Mouse (Mus musculus): ENCODE measurements around the gene Exoc6b. TPM values are rescaled to one million over a fixed set of nuclear protein-coding genes. Genes with fewer than 3 reads are reported as not detected.
"Not testable (repeated sequence)": the region's sequence is repeated elsewhere in the genome, so short reads cannot be mapped to it uniquely, and the experiment has no call there.

The Exoc6b gene
- polyA plus RNA-seq (2015; fragmentation: Nextera tagmentation; extraction: Ambion mirVana) = 7.8 and 8.5 TPM in 2 replicates

DNA sequence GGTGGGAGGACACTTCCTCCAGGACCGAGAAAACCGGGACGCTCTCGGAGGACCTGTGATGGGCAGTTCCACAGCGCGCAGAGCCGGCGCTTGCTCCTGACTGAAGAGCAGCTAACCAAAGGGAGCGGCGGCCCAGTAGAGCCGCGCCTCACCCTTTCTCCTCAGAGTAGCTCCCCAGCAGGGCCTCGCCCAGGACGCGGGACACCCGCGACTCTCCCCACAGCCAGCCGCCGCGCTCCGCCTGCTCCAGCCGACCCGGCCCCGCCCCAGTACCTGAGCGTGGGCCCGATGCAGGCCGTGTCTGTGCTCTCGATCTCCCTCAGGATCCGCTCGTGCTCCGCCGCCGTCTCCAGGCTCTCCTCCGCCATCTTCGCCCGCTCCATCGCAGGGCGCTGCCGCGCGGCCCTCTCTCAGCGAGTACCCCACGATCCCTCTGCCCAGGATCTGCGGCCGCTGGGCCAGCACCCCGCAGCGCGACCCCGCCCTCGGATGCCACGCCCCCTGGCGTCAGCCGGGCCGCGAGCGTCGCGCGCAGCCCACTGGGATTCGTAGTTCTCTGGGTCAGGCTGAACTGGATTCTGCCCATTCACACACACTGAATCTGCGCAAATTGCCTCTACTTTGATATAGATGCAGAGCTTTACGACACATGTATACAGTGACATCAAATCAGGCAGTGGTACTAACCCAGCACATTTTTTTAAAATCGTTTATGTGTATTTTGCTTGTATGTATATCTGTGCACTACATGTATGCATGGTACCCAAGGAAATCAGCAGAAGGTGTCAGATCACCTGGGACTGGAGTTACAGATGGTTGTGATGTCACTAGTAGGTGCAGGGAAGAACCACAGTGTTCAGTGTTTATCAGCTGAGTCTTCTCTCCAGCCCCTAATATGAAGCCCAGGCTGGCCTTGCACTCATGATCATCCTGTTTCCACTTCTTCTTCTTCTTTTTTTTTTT lies at the start of gene Exoc6b:
Gene Exoc6b, minus strand, starts transcription at position 491 of the 963 bp plus-strand sequence.
- DNase-seq (ENCODE audit: low spot score) = peak; percentile 74

DNA sequence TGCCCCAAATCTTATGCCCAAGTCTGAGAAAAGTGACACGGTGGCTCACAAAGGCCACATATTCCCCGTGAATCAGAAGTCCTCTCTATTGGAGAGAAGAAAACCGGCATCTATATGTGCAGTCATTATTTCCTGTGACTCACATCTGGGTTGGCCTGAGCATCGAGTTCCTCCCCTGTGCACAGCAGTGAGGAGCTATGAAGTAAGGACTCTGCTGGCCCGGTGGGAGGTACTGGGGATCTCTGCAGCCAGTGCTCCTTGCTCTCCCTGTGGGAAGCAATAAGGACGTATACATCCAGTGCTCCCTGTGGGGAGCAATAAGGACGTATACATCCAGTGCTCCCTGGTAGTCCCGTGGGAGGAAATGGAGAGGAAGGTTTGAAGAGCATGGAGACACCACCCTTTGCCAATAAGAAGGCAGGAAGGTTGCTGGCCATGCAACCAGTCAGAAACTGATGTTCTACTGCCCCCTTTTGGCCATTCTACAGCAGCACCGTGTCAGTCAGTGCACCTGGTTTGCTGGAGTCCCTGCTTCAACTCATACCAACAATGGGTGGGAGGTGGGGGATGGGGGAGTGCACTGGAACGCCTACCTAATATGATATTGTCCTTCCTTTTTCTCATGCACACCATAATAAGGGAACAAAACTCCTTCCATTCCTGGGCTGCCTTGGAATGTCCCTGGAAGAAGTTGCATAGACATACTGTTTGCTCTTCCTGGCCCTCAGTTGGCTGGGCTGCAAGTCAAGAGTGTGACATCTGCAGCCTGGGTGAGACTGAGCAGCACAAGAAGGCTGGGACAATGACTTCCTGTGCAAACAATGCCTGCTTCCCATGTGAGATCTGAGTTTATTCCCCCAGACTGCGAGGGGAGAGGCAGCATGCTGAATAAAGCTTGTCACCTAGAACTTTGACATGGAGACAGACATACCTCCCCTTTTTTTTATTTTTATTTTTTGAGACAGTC lies 48.5 kb upstream of the Exoc6b start:
- DNase-seq (ENCODE audit: low spot score) = peak; percentile 72

DNA sequence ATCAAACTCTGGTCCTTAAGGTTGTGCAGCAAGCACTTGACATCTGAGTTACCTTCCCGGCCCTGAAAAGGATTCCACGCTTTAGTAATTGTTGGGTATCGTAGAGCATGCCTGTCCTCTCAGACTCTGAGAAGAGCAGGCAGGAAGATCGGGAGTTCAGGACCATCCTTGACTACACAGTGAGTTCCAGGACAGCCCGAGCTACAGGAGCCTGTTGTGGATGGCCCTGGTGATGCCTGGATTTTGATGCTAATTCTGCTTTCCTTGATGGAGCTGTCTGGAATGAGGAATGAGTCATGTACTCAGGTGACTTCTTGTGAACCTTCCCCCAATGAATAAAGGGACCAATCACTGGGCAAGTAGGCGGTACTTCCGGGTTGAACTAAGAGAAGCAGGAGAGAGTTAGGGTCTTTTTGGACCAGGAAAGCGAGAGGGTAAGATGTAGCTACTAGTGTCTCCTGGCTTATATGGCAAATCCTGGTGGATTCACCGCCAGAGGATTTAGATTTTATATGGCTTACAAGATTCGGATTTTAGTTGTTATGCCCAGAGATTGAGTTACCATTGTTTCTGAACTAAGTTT lies 35.8 kb upstream of the Exoc6b start:
- DNase-seq (ENCODE audit: low spot score) = no peak

DNA sequence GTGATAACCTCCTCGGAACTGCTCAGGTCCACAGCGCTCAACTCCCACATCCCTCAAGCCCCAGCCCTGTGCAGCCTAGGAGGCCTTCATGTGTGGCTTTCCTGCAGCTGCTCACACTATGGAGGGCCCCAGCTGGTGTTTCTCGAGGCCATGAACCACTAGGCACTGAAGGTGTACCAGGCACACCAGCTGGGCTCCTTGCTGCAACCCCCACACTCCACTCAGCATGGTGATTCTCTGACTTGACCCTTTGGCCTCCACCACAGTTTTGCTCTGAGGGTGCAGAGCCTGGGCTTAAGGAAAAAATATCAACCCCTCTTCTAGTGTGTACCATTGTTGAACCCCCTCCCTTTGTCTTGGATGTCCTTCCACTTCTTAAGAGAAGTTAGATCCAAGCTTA lies 34.0 kb upstream of the Exoc6b start:
- DNase-seq (ENCODE audit: low spot score) = no peak

DNA sequence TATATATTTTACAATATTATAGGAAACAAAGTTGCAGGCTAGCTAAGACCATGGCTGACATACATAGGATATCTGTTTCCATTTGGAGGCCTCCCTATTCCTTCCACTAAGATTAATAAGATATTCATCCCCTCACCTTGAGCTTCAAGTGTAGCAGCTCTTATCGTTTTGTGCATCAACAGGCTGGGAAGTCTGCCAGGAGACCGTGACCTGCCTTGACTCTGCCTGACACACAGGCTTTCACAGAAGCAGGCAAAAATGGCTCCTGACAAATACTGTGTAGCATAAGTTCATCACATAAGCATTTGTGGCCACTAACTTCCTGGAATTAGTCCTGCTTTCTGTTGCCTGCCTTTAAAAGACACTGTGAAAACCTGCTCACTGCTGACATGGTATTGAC lies 27.1 kb upstream of the Exoc6b start:
- no peak for DNase-seq (ENCODE audit: low spot score)

DNA sequence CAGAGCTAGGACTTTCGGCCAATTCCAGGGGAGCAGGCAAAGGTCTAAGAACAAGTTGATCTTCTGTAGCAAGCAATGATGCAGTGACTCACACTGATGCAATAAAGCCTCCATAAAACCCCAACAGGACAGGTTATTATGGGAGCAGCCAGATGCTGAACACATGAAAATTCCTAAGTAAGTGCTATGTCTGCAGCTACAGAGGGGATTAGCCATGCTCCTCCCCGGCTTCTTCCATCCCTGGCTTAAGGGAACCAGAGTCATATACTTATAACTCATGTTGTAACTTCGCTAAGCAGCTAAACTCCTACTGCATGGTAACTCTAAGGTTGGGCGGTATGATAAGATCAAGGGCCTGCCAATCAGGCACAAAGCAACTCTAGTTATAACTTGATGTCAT lies 18.1 kb upstream of the Exoc6b start:
- DNase-seq (ENCODE audit: low spot score) = no peak

DNA sequence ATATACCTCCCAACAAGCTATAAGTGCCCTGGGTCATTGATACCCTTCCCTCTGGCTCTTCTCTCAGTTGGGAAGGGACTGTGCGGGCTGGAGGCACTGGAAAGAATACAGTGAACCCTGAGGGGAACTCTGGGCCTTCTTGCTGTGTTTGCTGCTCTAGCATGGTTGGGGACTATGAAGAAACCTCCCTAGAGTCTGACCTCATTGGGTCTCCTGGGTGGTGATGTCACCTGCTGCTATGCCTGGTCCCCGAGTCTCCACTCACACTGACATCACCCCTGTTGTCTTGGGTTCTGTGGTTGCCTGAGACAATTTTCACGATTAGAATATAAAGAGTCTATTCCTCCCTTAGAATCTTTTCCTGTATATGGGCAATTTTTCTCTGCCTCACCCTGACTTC lies 17.3 kb upstream of the Exoc6b start:
- no peak for DNase-seq (ENCODE audit: low spot score)

DNA sequence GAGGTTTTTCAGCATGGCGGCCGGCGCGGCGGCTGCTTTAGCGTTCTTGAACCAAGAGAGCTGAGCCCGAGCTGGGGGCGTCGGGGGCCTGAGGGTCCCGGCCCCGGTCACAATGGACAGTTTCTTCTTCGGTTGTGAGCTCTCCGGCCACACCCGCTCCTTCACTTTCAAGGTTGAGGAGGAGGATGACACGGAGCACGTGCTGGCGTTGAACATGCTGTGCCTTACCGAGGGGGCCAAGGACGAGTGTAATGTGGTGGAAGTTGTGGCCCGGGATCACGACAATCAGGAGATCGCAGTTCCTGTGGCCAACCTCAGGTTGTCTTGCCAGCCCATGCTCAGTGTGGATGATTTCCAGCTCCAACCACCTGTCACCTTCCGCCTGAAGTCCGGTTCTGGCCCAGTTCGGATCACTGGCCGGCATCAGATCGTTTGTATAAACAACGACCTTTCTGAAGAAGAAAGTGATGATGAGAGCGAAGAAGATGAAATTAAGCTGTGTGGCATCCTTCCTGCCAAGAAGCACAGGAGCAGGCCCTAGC lies 6.9 kb upstream of the Exoc6b start:
- not testable (repeated sequence) for DNase-seq (ENCODE audit: low spot score)

DNA sequence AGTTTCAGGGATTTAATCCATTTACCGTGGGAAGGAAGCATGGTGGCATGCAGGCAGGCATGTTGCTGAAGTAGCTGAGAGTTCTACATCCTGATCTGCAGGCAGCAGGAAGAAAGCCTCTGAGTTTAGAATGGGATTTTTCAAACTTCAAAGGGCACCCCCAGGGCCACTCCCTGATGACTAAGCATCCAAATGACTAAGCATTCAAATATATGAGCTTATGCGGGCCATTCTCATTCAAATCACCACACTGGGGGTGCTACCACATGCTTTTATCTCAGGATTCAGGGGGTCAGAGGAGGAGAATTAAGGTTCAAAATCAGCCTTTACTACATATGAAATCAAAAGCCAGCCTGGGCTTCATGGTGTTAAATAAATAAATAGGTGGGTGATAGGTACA lies 5.7 kb upstream of the Exoc6b start:
- DNase-seq (ENCODE audit: low spot score) = no peak

DNA sequence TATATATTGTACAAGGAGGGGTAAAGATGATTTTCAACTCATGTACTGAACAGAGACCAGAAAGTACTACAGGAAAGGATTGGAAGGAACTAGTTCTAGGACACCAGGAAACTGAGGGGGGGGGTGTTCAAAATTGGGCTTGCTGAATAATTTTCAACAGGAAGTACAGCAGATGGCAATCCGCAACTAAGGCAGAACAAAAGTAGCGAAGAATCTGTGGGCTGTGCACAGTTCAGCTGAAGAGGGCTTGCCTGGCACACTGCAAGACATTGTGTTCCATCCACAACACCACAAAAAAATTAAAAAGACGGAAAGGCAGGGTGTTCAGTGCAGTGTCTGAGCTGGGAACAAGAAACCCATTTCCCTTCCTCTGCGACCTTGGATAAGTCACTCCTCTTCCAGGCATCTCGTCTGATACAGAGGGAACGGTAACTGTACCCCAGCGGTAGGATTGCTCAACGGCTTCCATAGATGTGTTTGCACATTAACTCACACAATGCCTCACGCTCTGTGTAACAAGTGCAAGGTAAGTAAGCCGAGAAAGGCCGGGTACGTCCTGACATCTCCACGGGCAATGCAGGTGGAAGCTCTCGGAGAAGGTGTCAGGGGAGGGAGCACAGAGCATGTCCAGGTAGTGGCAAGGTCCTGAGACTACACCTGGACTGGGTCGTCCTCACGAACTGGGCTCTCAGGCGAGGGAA lies 841 bp downstream of the Exoc6b start:
- peak; percentile 20 for DNase-seq (ENCODE audit: low spot score)

DNA sequence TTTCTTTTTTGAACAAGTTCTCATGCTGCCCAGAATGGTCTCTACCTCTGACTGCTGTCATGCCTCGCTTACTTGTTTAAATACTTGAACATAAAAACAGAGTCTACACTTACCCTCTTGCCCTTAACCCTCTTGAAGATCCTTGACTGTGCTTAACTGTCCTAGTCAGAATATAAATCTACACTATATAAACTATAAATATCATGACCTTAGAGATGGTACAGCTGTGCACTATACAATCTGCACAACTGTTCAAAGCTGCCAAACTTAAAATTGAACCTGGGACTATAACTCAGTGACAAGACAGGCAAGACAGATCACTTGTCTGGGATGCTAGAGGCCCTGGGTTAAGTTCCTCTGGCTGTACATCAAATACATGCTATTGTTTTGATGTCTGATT lies 11.7 kb downstream of the Exoc6b start:
- DNase-seq (ENCODE audit: low spot score) = no peak

DNA sequence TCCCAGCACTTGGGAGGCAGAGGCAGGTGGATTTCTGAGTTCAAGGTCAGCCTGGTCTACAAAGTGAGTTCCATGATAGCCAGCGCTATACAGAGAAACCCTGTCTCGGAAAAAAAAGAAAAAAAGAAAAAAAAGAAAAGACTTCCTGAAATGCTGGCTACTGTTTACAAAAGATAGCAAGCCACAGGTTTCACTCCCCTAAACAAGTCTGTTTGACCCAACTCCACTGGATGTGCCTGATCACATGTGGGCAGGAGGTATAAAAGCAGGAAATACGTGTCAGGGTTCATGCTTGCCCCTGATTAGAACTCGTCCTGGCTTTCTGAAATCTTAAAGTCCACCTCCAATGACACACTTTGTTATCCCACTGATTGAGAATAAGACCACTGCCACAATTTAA lies 18.2 kb downstream of the Exoc6b start:
- no peak for DNase-seq (ENCODE audit: low spot score)

DNA sequence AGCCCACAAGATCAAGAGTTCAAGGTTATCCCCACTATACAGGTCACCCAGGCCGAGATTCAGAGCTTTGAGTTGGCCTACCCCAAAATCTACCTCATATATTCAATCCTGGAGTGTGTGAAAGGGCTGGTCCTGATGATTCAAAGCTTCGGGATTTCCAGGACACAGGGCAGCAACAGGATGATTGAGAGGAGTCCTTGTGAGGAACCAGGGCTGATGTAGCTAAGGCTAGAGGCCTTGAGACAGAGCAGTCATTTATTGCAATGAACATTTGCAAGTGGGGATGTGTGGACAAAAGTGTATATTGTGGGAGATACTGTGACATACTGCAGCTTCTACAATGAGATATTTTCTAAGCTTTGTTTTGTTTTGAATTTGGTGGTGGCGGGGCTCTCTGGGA lies 22.8 kb downstream of the Exoc6b start:
- DNase-seq (ENCODE audit: low spot score) = no peak

DNA sequence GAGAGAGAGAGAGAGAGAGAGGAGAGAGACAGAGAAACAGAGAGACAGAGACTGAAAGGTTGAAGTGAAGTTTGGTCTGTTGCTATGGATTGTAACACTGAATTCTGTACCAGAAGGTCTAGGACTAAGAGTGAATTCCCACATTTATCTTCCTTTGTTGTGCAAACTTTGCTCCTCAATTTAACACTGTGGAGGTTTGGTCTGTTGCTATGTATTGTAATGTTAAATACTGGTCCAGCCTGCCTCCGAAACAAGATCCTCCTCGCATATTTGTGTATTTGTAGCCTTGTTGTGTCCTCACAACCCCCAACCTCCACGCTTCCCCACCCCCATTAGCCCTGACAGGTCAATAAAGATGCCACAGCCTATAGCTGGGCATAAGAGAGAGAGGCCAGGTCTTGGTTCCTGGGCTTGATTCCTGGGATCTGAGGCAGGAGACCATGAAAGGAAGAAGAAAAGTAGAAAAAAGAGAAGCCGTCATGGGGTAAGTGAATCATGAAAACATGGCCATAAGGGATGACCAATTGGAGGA lies 24.6 kb downstream of the Exoc6b start:
- no peak for DNase-seq (ENCODE audit: low spot score)

DNA sequence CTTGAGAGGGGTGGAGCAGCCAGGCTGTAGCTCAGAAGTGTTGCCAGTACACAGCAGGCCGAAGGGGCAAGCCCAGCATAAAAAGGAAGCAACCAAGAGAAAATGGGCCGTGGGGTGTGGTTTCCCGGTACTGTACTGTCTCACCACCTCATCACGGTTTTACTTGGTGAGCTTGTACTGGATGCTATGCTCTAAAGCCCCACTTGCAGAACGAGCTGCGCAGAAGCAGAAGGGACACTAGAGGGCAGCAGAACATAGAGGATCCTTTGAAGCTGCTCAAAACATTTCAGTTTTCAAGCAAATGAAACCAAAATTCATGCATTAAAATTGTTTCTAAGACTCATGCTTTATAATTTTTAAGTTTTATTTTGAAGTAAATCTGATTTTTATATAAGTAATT lies 31.6 kb downstream of the Exoc6b start:
- DNase-seq (ENCODE audit: low spot score) = peak; percentile 69

DNA sequence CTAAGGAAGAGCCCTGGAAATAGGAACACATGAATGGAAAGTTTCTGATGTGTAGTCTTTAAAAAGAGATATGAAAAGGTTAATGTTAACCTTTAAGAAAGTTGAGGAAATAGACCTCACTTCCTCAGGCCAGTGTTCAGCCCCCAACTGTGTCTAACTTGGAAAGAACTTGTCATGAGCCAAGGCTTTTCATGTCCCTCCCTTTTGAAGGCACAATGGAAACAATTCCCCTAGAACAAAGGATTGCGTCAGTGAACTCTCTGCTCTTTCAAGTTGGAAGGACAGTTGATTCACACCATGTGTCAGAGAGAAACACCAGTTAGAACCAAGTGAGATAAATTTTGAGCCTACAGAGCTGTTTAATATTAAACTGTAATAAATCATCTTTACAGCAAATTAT lies 39.6 kb downstream of the Exoc6b start:
- DNase-seq (ENCODE audit: low spot score) = no peak

DNA sequence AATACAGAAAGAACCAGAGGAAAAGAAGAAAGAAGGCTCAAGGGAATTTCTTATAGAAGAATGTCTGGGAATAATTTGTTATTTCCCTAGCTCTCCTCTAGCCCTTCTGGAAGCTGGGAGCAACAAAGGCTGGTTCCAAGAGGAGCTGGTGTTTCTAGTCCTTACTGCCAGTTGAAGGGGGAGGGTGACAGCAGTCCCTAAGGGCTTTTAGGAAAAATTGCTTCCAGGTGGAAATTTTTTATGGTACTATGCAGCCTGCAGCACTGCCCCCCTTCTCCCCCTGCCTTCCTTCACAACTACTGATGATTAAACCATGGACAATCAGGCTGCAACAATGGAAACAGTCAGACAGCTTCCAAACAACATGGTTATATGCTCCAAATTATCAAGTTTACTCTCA lies 44.9 kb downstream of the Exoc6b start:
- DNase-seq (ENCODE audit: low spot score) = no peak

DNA sequence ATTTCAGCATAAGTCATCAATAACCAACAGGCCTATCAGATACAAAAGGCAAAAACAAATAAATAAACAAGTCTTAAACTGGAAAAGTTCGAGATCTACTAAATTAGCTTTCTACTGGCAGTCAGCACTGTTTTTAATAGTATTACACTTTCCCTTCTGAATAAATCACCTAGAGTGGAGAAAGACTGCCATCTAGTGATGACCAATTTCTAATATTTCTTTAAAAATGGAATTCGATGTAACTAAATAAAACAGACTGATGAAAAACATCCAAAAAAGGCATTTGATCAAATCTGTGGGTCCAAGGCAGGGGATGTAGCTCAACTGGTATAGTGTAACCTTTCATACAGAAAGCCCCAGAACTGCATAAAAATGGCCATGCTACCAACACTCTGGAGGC lies 52.3 kb downstream of the Exoc6b start:
- no peak for DNase-seq (ENCODE audit: low spot score)

DNA sequence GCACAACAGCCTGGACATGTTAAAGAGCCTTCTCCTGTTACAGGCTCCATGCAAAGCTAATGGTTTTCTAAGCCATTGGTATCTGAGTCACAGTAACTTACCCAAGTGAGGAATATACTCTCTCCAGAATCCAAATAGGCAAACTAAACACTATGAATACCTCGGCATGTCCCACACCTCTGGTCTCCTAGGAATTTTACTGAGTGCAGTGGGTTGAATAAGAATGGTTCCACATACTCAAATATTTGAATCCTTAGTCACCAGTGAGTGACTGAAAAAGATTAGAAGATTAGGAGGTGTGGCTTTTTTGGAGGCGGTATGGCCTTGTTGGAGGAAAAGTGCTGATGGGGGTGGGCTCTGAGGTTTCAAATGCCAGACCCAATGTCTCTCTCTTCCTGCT lies 55.4 kb downstream of the Exoc6b start:
- DNase-seq (ENCODE audit: low spot score) = no peak

DNA sequence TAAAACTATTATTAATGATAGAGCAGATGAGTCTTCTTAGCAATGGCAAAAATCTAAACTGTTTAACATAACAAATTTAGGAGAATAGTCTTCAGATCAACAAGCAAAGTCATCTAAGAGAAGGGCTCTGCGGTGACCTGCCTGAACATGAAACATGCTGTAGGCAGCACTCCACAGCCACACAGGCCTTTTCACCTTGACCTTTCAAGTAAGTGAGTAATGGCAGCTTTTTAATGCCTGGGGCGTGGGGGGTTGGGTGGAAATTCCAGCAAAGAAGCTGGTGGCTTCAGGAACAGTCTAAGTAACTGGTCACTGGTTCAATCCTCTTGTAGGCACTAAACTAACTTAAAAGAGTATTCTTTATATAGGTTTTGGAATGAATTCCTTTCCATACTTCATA lies 58.9 kb downstream of the Exoc6b start:
- no peak for DNase-seq (ENCODE audit: low spot score)
